Mouse (Mus musculus): ENCODE measurements at regions not wholly inside any gene's neighbourhood (a gene's known extent, or its start where the extent isn't known, plus 50 kb on each side); places are given as distances from the start of the nearest gene placed in this dataset.

- Histone ChIP-seq H3K4me2 (no peak overlapping the region), H3K4me3 (no peak overlapping the region), H3K36me3 (no peaks in the 10 kb centered on the region), H3K27me3 (no peaks in the 10 kb centered on the region), H3K9me3 (no peaks in the 10 kb centered on the region), H3K27ac (replicated peaks) (no peak overlapping the region), H3K4me1 (replicated peaks) (no peaks in the 10 kb centered on the region), H3K9ac (no peak overlapping the region)
- no peak for ATAC-seq (ENCODE audit: low read depth)
- 84% methylated on average over 3 of the region's 3 CpGs for WGBS
Measured at GRCm38 (mm10) chr10:70725091-70725490, 69.3 kb upstream of the Phyhipl start.

- 83% methylated on average over 2 of the region's 2 CpGs for WGBS
- no peak for ATAC-seq (ENCODE audit: low read depth)
Measured at GRCm38 (mm10) chr10:70722783-70723182, 67.0 kb upstream of the Phyhipl start.

GRCm38 (mm10) chr10:70722381-70722780 lies 66.6 kb upstream of the Phyhipl start:
- Histone ChIP-seq H3K4me2 (no peak overlapping the region), H3K9me3 (no peaks in the 10 kb centered on the region), H3K4me1 (replicated peaks) (peaks cover 4% of the 10 kb centered on the region; the same call in 1 of the 2 replicates), H3K36me3 (no peaks in the 10 kb centered on the region), H3K27me3 (no peaks in the 10 kb centered on the region), H3K4me3 (no peak overlapping the region), H3K27ac (replicated peaks) (no peak overlapping the region), H3K9ac (no peak overlapping the region)
- WGBS: 86% methylated on average over 5 of the region's 5 CpGs
- no peak for ATAC-seq (ENCODE audit: low read depth)

More at GRCm38 (mm10) chr10:70722783-70723182, 67.0 kb upstream of the Phyhipl start:
- Histone ChIP-seq H3K9ac (no peak overlapping the region), H3K27ac (replicated peaks) (no peak overlapping the region), H3K36me3 (no peaks in the 10 kb centered on the region), H3K9me3 (no peaks in the 10 kb centered on the region), H3K27me3 (no peaks in the 10 kb centered on the region), H3K4me2 (no peak overlapping the region), H3K4me3 (no peak overlapping the region), H3K4me1 (replicated peaks) (peaks cover under 1% of the 10 kb centered on the region; the same call in 1 of the 2 replicates)

- 0% methylated on average over 2 of the region's 8 CpGs for WGBS
- Histone ChIP-seq H3K27me3 (no peaks in the 10 kb centered on the region), H3K4me2 (peak overlapping the region; percentile 31), H3K9me3 (no peaks in the 10 kb centered on the region), H3K4me1 (replicated peaks) (peaks cover 8% of the 10 kb centered on the region; the same call in 1 of the 2 replicates), H3K27ac (replicated peaks) (peak overlapping the region; percentile 76), H3K4me3 (no peak overlapping the region), H3K9ac (no peak overlapping the region), H3K36me3 (no peaks in the 10 kb centered on the region)
- ATAC-seq (ENCODE audit: low read depth): no peak
Measured at GRCm38 (mm10) chr10:70717464-70717863, 61.7 kb upstream of the Phyhipl start.

GRCm38 (mm10) chr10:70717025-70717424 lies 61.3 kb upstream of the Phyhipl start:
- Histone ChIP-seq H3K4me3 (no peak overlapping the region), H3K4me1 (replicated peaks) (peaks cover 8% of the 10 kb centered on the region; the same call in 1 of the 2 replicates), H3K27ac (replicated peaks) (peak overlapping the region; percentile 77), H3K4me2 (no peak overlapping the region), H3K9ac (no peak overlapping the region), H3K9me3 (no peaks in the 10 kb centered on the region), H3K27me3 (no peaks in the 10 kb centered on the region), H3K36me3 (no peaks in the 10 kb centered on the region)
- WGBS: 15% methylated on average over 6 of the region's 6 CpGs
- ATAC-seq (ENCODE audit: low read depth): peak; percentile 72

- ATAC-seq (ENCODE audit: low read depth): no peak
- no peak overlapping the region for H3K27ac ChIP-seq (replicated peaks)
- H3K9me3 ChIP-seq: no peaks in the 10 kb centered on the region
- H3K4me3 ChIP-seq: no peak overlapping the region
- no peaks in the 10 kb centered on the region for H3K27me3 ChIP-seq
- H3K4me1 ChIP-seq (replicated peaks): peaks cover 8% of the 10 kb centered on the region; the same call in 1 of the 2 replicates
- 90% methylated on average over 7 of the region's 7 CpGs for WGBS
- no peaks in the 10 kb centered on the region for H3K36me3 ChIP-seq
- no peak overlapping the region for H3K9ac ChIP-seq
- no peak overlapping the region for H3K4me2 ChIP-seq
Measured at GRCm38 (mm10) chr10:70713306-70713705, 57.5 kb upstream of the Phyhipl start.

- ATAC-seq (ENCODE audit: low read depth): no peak
- WGBS: 36% methylated on average over 3 of the region's 3 CpGs
- Histone ChIP-seq H3K9me3 (no peaks in the 10 kb centered on the region), H3K4me3 (no peak overlapping the region), H3K27ac (replicated peaks) (no peak overlapping the region), H3K9ac (no peak overlapping the region), H3K27me3 (no peaks in the 10 kb centered on the region), H3K4me1 (replicated peaks) (no peaks in the 10 kb centered on the region), H3K4me2 (no peak overlapping the region), H3K36me3 (no peaks in the 10 kb centered on the region)
Measured at GRCm38 (mm10) chr10:70708806-70709205, 53.0 kb upstream of the Phyhipl start.
